Mouse (Mus musculus): ENCODE data around the gene Ubash3b. TPM values are rescaled to one million over a fixed set of nuclear protein-coding genes. Genes with fewer than 3 reads are reported as not detected.

The Ubash3b gene
- polyA plus RNA-seq, 1 experiment from 2014 or later, result 8.3 TPM

- Histone ChIP-seq H3K36me3 (ENCODE audit: control insufficient read depth, insufficient read depth, low read length) (no peaks in the 10 kb centered on the region), H3K4me3 (ENCODE audit: low read depth, low read length) (no peak overlapping the region), H3K27ac (ENCODE audit: low read depth, low read length) (no peak overlapping the region)
These were observed 39.7 kb downstream of the Ubash3b start for GRCm38 (mm10) chr9:41121701-41122354.

GRCm38 (mm10) chr9:41119958-41120357 lies 41.5 kb downstream of the Ubash3b start:
- ATAC-seq (replicated peaks; ENCODE audit: low FRiP score) (no peak), DNase-seq (ENCODE audit: low spot score) (no peak)
- Histone ChIP-seq H3K27me3 (ENCODE audit: control insufficient read depth, insufficient read depth, low read length) (no peaks in the 10 kb centered on the region), H3K4me2 (ENCODE audit: low read depth, low read length, severe bottlenecking) (no peak overlapping the region), H3K36me3 (ENCODE audit: control insufficient read depth, insufficient read depth, low read length) (no peaks in the 10 kb centered on the region), H3K27ac (ENCODE audit: low read depth, low read length) (no peak overlapping the region), H3K4me3 (ENCODE audit: low read depth, low read length) (no peak overlapping the region), H3K4me1 (replicated peaks; ENCODE audit: control insufficient read depth, insufficient read depth, low read length) (no peaks in the 10 kb centered on the region), H3K9me3 (ENCODE audit: control insufficient read depth, low read length) (no peaks in the 10 kb centered on the region), H3K9ac (ENCODE audit: low read length) (no peak overlapping the region)
- WGBS, result 82% methylated on average over 6 of the region's 6 CpGs

More at GRCm38 (mm10) chr9:41121701-41122354, 39.7 kb downstream of the Ubash3b start:
- no peaks in the 10 kb centered on the region for H3K9me3 ChIP-seq (ENCODE audit: control insufficient read depth, low read length)
- no peak for DNase-seq (ENCODE audit: low spot score)
- no peak for ATAC-seq (replicated peaks; ENCODE audit: low FRiP score)
- no peaks in the 10 kb centered on the region for H3K27me3 ChIP-seq (ENCODE audit: control insufficient read depth, insufficient read depth, low read length)
- no peaks in the 10 kb centered on the region for H3K4me1 ChIP-seq (replicated peaks; ENCODE audit: control insufficient read depth, insufficient read depth, low read length)
- WGBS, result 85% methylated on average over 6 of the region's 6 CpGs
- H3K4me2 ChIP-seq (ENCODE audit: low read depth, low read length, severe bottlenecking), result no peak overlapping the region
- no peak overlapping the region for H3K9ac ChIP-seq (ENCODE audit: low read length)

GRCm38 (mm10) chr9:41118065-41118464 lies 43.4 kb downstream of the Ubash3b start:
- Histone ChIP-seq H3K4me1 (replicated peaks; ENCODE audit: control insufficient read depth, insufficient read depth, low read length) (no peaks in the 10 kb centered on the region), H3K9ac (ENCODE audit: low read length) (no peak overlapping the region), H3K27ac (ENCODE audit: low read depth, low read length) (no peak overlapping the region), H3K9me3 (ENCODE audit: control insufficient read depth, low read length) (no peaks in the 10 kb centered on the region), H3K4me3 (ENCODE audit: low read depth, low read length) (no peak overlapping the region), H3K27me3 (ENCODE audit: control insufficient read depth, insufficient read depth, low read length) (no peaks in the 10 kb centered on the region), H3K4me2 (ENCODE audit: low read depth, low read length, severe bottlenecking) (no peak overlapping the region), H3K36me3 (ENCODE audit: control insufficient read depth, insufficient read depth, low read length) (no peaks in the 10 kb centered on the region)
- DNase-seq (ENCODE audit: low spot score) (no peak), ATAC-seq (replicated peaks; ENCODE audit: low FRiP score) (no peak)
- 82% methylated on average over 7 of the region's 7 CpGs for WGBS

GRCm38 (mm10) chr9:41116126-41116525 lies 45.4 kb downstream of the Ubash3b start:
- no peak for ATAC-seq (replicated peaks; ENCODE audit: low FRiP score)
- DNase-seq (ENCODE audit: low spot score), result no peak
- 92% methylated on average over 12 of the region's 12 CpGs for WGBS
- H3K36me3 ChIP-seq (ENCODE audit: control insufficient read depth, insufficient read depth, low read length), result no peaks in the 10 kb centered on the region
- no peaks in the 10 kb centered on the region for H3K9me3 ChIP-seq (ENCODE audit: control insufficient read depth, low read length)
- H3K9ac ChIP-seq (ENCODE audit: low read length), result no peak overlapping the region
- H3K4me2 ChIP-seq (ENCODE audit: low read depth, low read length, severe bottlenecking), result no peak overlapping the region
- H3K4me1 ChIP-seq (replicated peaks; ENCODE audit: control insufficient read depth, insufficient read depth, low read length), result no peaks in the 10 kb centered on the region
- H3K27me3 ChIP-seq (ENCODE audit: control insufficient read depth, insufficient read depth, low read length), result no peaks in the 10 kb centered on the region
- no peak overlapping the region for H3K27ac ChIP-seq (ENCODE audit: low read depth, low read length)
- no peak overlapping the region for H3K4me3 ChIP-seq (ENCODE audit: low read depth, low read length)

- ATAC-seq (replicated peaks; ENCODE audit: low FRiP score) (no peak), DNase-seq (ENCODE audit: low spot score) (no peak)
- Histone ChIP-seq H3K36me3 (ENCODE audit: control insufficient read depth, insufficient read depth, low read length) (no peaks in the 10 kb centered on the region), H3K9me3 (ENCODE audit: control insufficient read depth, low read length) (no peaks in the 10 kb centered on the region), H3K27me3 (ENCODE audit: control insufficient read depth, insufficient read depth, low read length) (no peaks in the 10 kb centered on the region), H3K9ac (ENCODE audit: low read length) (no peak overlapping the region), H3K4me1 (replicated peaks; ENCODE audit: control insufficient read depth, insufficient read depth, low read length) (no peaks in the 10 kb centered on the region), H3K27ac (ENCODE audit: low read depth, low read length) (no peak overlapping the region), H3K4me2 (ENCODE audit: low read depth, low read length, severe bottlenecking) (no peak overlapping the region), H3K4me3 (ENCODE audit: low read depth, low read length) (no peak overlapping the region)
- WGBS, result 87% methylated on average over 9 of the region's 9 CpGs
These were observed 47.1 kb downstream of the Ubash3b start for GRCm38 (mm10) chr9:41114367-41114766.

GRCm38 (mm10) chr9:41109749-41110148 lies 51.7 kb downstream of the Ubash3b start:
- H3K4me3 ChIP-seq (ENCODE audit: low read depth, low read length), result no peak overlapping the region
- DNase-seq (ENCODE audit: low spot score), result no peak
- H3K4me1 ChIP-seq (replicated peaks; ENCODE audit: control insufficient read depth, insufficient read depth, low read length), result no peaks in the 10 kb centered on the region
- H3K9ac ChIP-seq (ENCODE audit: low read length), result no peak overlapping the region
- H3K9me3 ChIP-seq (ENCODE audit: control insufficient read depth, low read length), result no peaks in the 10 kb centered on the region
- WGBS, result 88% methylated on average over 7 of the region's 7 CpGs
- H3K36me3 ChIP-seq (ENCODE audit: control insufficient read depth, insufficient read depth, low read length), result no peaks in the 10 kb centered on the region
- H3K4me2 ChIP-seq (ENCODE audit: low read depth, low read length, severe bottlenecking), result no peak overlapping the region
- no peaks in the 10 kb centered on the region for H3K27me3 ChIP-seq (ENCODE audit: control insufficient read depth, insufficient read depth, low read length)
- no peak overlapping the region for H3K27ac ChIP-seq (ENCODE audit: low read depth, low read length)
- no peak for ATAC-seq (replicated peaks; ENCODE audit: low FRiP score)

- Histone ChIP-seq H3K36me3 (ENCODE audit: control insufficient read depth, insufficient read depth, low read length) (no peaks in the 10 kb centered on the region), H3K4me3 (ENCODE audit: low read depth, low read length) (no peak overlapping the region), H3K27ac (ENCODE audit: low read depth, low read length) (no peak overlapping the region), H3K4me1 (replicated peaks; ENCODE audit: control insufficient read depth, insufficient read depth, low read length) (no peaks in the 10 kb centered on the region), H3K9me3 (ENCODE audit: control insufficient read depth, low read length) (no peaks in the 10 kb centered on the region), H3K27me3 (ENCODE audit: control insufficient read depth, insufficient read depth, low read length) (no peaks in the 10 kb centered on the region), H3K4me2 (ENCODE audit: low read depth, low read length, severe bottlenecking) (no peak overlapping the region), H3K9ac (ENCODE audit: low read length) (no peak overlapping the region)
- no peak for DNase-seq (ENCODE audit: low spot score)
- ATAC-seq (replicated peaks; ENCODE audit: low FRiP score), result no peak
- WGBS, result 88% methylated on average over 14 of the region's 14 CpGs
These were observed 52.9 kb downstream of the Ubash3b start for GRCm38 (mm10) chr9:41108324-41109180.

- DNase-seq (ENCODE audit: low spot score), result no peak
- H3K27me3 ChIP-seq (ENCODE audit: control insufficient read depth, insufficient read depth, low read length), result no peaks in the 10 kb centered on the region
- no peak overlapping the region for H3K27ac ChIP-seq (ENCODE audit: low read depth, low read length)
- no peaks in the 10 kb centered on the region for H3K4me1 ChIP-seq (replicated peaks; ENCODE audit: control insufficient read depth, insufficient read depth, low read length)
- no peak overlapping the region for H3K9ac ChIP-seq (ENCODE audit: low read length)
- 57% methylated on average over 7 of the region's 7 CpGs for WGBS
- no peak overlapping the region for H3K4me3 ChIP-seq (ENCODE audit: low read depth, low read length)
- no peaks in the 10 kb centered on the region for H3K9me3 ChIP-seq (ENCODE audit: control insufficient read depth, low read length)
- ATAC-seq (replicated peaks; ENCODE audit: low FRiP score), result no peak
- no peak overlapping the region for H3K4me2 ChIP-seq (ENCODE audit: low read depth, low read length, severe bottlenecking)
- H3K36me3 ChIP-seq (ENCODE audit: control insufficient read depth, insufficient read depth, low read length), result no peaks in the 10 kb centered on the region
These were observed 56.3 kb downstream of the Ubash3b start for GRCm38 (mm10) chr9:41105201-41105643.
